Mouse (Mus musculus) heart, adult 2 months (tissue): ENCODE results near the gene Srsf5.

Experiments
- CTCF ChIP-seq: fragments of 200-600 bp; IDR thresholded peaks from 2 replicates; pipeline ENCODE4 v1.8.1; 2022; ENCODE audit warnings: antibody characterized with exemption, mild to moderate bottlenecking, moderate library complexity
- EP300 ChIP-seq: fragments of 200-500 bp; IDR thresholded peaks from 2 replicates; pipeline ENCODE4 v1.6.1; 2011; ENCODE audit warnings: low read depth, low read length, control low read depth; ENCODE audit not compliant: insufficient read depth
- POLR2A ChIP-seq: fragments of 200-500 bp; IDR thresholded peaks from 2 replicates; pipeline ENCODE4 v1.6.1; 2011; ENCODE audit warnings: mild to moderate bottlenecking, low read depth, low read length, control low read depth; ENCODE audit not compliant: insufficient read depth

DNA sequence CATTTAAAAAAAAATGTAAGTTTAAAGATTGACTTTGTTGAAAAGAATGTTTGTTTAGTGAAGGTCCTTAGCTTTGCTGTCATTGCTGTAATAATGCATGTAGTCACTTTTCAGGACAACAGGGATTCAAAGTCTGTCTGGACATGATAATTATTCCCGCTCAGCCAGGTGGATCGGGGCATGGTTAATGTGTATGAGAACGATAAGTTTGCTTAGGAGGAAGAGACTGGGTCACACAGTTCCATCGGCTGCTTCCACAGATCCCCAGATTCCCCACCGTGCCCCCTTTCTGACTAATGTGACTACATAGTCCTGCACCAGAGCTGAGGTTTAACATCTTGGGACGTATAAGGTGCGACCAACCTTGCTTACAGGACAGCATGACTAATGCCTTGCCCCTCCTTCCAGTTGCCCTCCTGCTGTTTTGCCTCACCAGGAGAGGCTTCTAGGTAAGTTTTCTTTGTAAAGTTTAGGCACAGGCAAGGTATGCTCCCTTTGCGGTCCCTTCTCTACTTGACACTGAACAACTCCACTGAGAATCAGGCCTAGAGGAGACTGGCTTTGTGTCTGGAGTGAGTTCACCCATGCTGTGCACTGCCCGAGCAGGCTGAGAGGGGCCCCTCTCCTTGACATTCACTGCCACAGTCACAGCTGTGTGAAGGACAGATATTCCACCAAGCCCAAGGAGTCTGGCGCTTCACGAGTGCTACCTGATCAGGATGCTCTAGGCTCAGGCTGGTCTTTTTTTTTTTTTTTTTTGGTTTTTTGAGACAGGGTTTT, 20.9 kb downstream of the Srsf5 start:
- TF ChIP-seq EP300 = no peak
- TF ChIP-seq CTCF = no peak
- no peak for TF ChIP-seq POLR2A
